Mouse (Mus musculus) testis, adult 2 months (tissue): ENCODE data around the gene Eif2d. TPM values are rescaled to one million over a fixed set of nuclear protein-coding genes. Genes with fewer than 3 reads are reported as not detected.

Source experiments
- H3K27ac ChIP-seq: fragments of 200-500 bp; 2 replicates; pipeline ENCODE4 v1.5.1; 2012; ENCODE audit warnings: low read depth, low read length; ENCODE audit not compliant: control insufficient read depth, insufficient read depth
- H3K27me3 ChIP-seq: fragments of 200-500 bp; 2 replicates; pipeline ENCODE4 v1.6.1; 2012; ENCODE audit warnings: mild to moderate bottlenecking, low read length, moderate library complexity; ENCODE audit not compliant: control insufficient read depth, insufficient read depth
- H3K36me3 ChIP-seq: fragments of 200-500 bp; 2 replicates; pipeline ENCODE4 v1.6.1; 2012; ENCODE audit warnings: mild to moderate bottlenecking, low read length; ENCODE audit not compliant: control insufficient read depth, insufficient read depth
- H3K4me1 ChIP-seq: fragments of 200-500 bp; 2 replicates; pipeline ENCODE4 v1.6.1; 2012; ENCODE audit warnings: low read length; ENCODE audit not compliant: control insufficient read depth, insufficient read depth
- H3K4me3 ChIP-seq: fragments of 200-500 bp; 2 replicates; pipeline ENCODE4 v1.5.1; 2012; ENCODE audit warnings: low read depth, mild to moderate bottlenecking, low read length, moderate library complexity, mixed read lengths; ENCODE audit not compliant: control insufficient read depth
- CTCF ChIP-seq: fragments of 200-500 bp; IDR thresholded peaks from 2 replicates; pipeline ENCODE4 v1.5.1; 2012; ENCODE audit warnings: low read depth, mild to moderate bottlenecking, inconsistent platforms, low read length, moderate library complexity; ENCODE audit not compliant: control insufficient read depth, insufficient read depth, insufficient replicate concordance
- POLR2A ChIP-seq: fragments of 200-500 bp; IDR thresholded peaks from 2 replicates; pipeline ENCODE4 v1.6.1; 2012; ENCODE audit warnings: low read depth, mild to moderate bottlenecking, inconsistent platforms, low read length, moderate library complexity; ENCODE audit not compliant: control insufficient read depth
- polyA plus RNA-seq: library from polyadenylated mRNA; depleted of rRNA; stranded (reverse); fragments of >200 nt; gene quantifications from 2 replicates; pipeline ENCODE4 v1.2.3, GENCODE M21; 2012; rRNA removed

Eif2d gene
- polyA plus RNA-seq, 1 experiment: 18.1 TPM

DNA sequence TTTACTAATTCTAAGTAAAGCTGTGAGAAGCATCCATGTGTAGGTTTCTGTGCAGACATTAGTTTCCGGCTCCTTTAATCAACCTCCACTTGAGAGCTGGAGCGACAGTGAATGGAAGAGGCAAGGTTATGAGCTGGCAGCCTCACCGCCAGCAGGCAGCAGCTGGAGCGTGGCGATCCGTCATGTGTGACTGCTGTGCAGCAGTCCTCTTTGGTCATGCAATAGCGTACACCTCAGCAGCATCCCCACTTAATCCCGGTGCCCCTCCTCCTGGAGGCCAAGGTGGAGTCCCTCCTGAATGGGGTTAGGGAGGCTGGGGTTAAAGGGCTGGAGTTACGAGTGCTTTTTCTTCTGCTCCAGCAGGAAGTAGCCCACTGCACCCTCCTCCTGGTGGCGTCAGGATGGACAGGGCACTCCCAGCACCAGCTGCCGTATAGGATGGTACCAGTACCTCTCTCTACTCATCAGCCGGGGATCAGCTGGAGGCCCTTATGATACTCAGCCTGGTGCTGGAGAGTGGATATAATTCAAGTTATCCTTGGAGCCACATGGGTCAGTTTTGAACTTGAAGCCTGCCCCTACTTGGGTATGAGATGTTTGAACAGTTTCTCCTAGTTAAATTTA lies 72.0 kb downstream of the Eif2d start:
- TF ChIP-seq CTCF: no peak
- no peak for TF ChIP-seq POLR2A
- H3K27me3 ChIP-seq: no peaks in the 10 kb centered on the region
- H3K27ac ChIP-seq: no peak overlapping the region
- H3K36me3 ChIP-seq: no peaks in the 10 kb centered on the region
- no peak overlapping the region for H3K4me3 ChIP-seq
- H3K4me1 ChIP-seq: no peaks in the 10 kb centered on the region

DNA sequence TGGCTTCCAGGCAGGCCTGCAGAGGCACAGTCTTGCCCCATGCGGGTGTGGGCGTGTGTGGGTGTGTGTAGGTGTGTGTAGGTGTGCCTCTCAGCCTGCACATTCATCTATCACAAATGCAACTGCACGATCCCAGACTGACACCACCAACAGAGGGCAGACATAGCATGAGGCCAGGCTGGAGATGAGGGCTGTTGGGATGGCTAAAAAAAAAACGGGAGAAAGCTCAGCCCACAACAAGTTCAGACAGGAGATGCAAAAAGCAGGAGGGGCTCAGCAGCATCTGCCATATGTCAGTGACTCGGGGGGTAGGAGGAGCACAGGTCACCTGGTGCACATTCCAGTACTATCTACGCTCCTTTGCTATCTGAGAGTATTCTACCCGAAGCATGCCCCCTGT lies 75.2 kb downstream of the Eif2d start:
- H3K36me3 ChIP-seq: no peaks in the 10 kb centered on the region
- H3K27me3 ChIP-seq: no peaks in the 10 kb centered on the region
- no peak overlapping the region for H3K4me3 ChIP-seq
- H3K27ac ChIP-seq: no peak overlapping the region
- H3K4me1 ChIP-seq: no peaks in the 10 kb centered on the region
- TF ChIP-seq POLR2A (no peak), CTCF (no peak)

DNA sequence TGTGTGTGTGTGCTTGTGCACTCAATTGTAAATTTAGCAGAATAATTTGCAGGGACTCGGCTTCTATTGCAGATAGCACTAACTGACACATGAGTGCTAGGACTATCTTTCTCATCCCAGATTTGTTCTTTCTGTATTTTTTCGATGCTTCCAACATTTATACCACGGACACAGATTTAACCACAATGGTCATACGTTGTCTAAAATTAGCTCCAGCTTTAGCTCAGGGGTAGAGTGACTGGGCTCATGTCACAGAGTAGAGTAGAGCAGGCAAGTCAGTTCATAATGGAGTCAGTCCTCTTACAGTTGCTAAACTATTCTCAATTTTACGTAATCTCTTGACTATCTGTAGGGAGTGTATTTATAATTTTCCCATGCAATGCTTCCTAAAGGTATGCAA lies 75.7 kb downstream of the Eif2d start:
- no peak overlapping the region for H3K4me3 ChIP-seq
- H3K4me1 ChIP-seq: no peaks in the 10 kb centered on the region
- no peaks in the 10 kb centered on the region for H3K36me3 ChIP-seq
- no peak overlapping the region for H3K27ac ChIP-seq
- TF ChIP-seq POLR2A (no peak), CTCF (no peak)
- H3K27me3 ChIP-seq: no peaks in the 10 kb centered on the region

DNA sequence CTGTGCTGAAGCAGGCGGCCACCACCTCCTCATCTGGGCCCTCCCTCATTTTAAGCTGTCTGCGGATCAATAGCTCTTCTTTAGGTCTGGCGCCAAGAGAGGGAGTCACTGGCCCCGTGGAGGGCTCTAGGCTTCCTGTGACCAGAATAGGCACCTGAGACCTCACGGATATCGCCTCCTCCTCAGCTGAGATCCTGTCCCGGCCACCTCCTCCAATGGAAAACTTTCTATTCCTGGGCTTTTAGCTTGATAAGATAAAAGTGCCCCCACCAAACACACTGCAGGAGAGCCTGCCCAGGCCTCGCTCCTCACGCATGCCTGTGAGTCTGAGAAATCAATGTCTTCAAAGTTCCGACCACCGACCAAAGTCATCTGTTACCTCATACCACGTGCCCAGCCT lies 80.5 kb downstream of the Eif2d start:
- no peaks in the 10 kb centered on the region for H3K36me3 ChIP-seq
- no peak overlapping the region for H3K4me3 ChIP-seq
- TF ChIP-seq POLR2A: no peak
- TF ChIP-seq CTCF: no peak
- no peak overlapping the region for H3K27ac ChIP-seq
- H3K27me3 ChIP-seq: no peaks in the 10 kb centered on the region
- H3K4me1 ChIP-seq: no peaks in the 10 kb centered on the region

DNA sequence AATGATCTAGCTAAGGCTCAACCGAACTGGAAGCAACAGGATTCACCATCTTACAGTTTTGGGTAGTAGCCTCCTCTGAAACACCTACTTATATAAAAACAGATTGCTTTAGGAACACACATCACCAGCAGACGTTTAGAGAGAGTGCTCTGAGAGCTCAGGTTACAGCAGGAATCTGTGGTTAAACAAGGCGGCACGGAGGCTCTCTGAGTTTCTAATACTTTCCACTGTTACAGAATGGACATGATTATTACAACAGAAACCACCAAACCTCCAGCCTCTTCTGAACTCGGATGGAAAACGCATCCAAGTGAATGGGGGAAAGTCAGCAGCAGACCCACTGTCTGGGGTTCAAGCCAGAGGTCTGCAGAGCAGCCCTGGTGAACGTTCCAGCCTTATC lies 83.1 kb downstream of the Eif2d start:
- H3K4me1 ChIP-seq: no peaks in the 10 kb centered on the region
- H3K27me3 ChIP-seq: no peaks in the 10 kb centered on the region
- H3K27ac ChIP-seq: no peak overlapping the region
- H3K36me3 ChIP-seq: no peaks in the 10 kb centered on the region
- TF ChIP-seq CTCF: no peak
- TF ChIP-seq POLR2A: no peak
- H3K4me3 ChIP-seq: no peak overlapping the region

Other genes with a start within 250 kb of the Eif2d start
- not detected in 2 replicates for gene Il20, start 241.7 kb upstream of the Eif2d start, polyA plus RNA-seq
- gene Il19, start 213.1 kb upstream of the Eif2d start, polyA plus RNA-seq: not detected in 2 replicates
- gene Il10, start 133.3 kb upstream of the Eif2d start, polyA plus RNA-seq: not detected in 2 replicates
- gene Mapkapk2, start 55.4 kb upstream of the Eif2d start, polyA plus RNA-seq: 13.2 and 14.7 TPM in 2 replicates
- 102 and 113 TPM in 2 replicates for gene Dyrk3, start 14.8 kb upstream of the Eif2d start, polyA plus RNA-seq
- 1.1 and 1.5 TPM in 2 replicates for gene Rassf5, start 92.1 kb downstream of the Eif2d start, polyA plus RNA-seq
- gene Ikbke, start 126.4 kb downstream of the Eif2d start, polyA plus RNA-seq: 1.4 and 1.9 TPM in 2 replicates